Mouse (Mus musculus): ENCODE measurements at regions not wholly inside any gene's neighbourhood (a gene's known extent, or its start where the extent isn't known, plus 50 kb on each side); places are given as distances from the start of the nearest gene placed in this dataset.

- H3K27me3 ChIP-seq (ENCODE audit: control insufficient read depth, insufficient read depth, low read length): no peaks in the 10 kb centered on the region
- WGBS: 11% methylated on average over 2 of the region's 2 CpGs
- DNase-seq (ENCODE audit: low spot score) (no peak), ATAC-seq (ENCODE audit: low FRiP score, low read depth) (no peak)
- H3K27ac ChIP-seq (replicated peaks; ENCODE audit: low read depth, low read length): no peak overlapping the region
- H3K4me2 ChIP-seq (replicated peaks; ENCODE audit: low read depth, low read length, severe bottlenecking): no peak overlapping the region
- no peak overlapping the region for H3K9ac ChIP-seq (ENCODE audit: low read depth, low read length, severe bottlenecking)
- H3K4me3 ChIP-seq (replicated peaks; ENCODE audit: low read length): no peak overlapping the region
- H3K4me1 ChIP-seq (ENCODE audit: control insufficient read depth, insufficient read depth, low read length): no peaks in the 10 kb centered on the region
- no peaks in the 10 kb centered on the region for H3K36me3 ChIP-seq (ENCODE audit: control insufficient read depth, insufficient read depth, low read length)
- no peaks in the 10 kb centered on the region for H3K9me3 ChIP-seq (ENCODE audit: control insufficient read depth, low read length)
- no peak for TF ChIP-seq POLR2A (IDR thresholded peaks at IDR 0.05; ENCODE audit: borderline replicate concordance, extremely low read depth, insufficient read depth, insufficient read length)
These were observed 122.5 kb upstream of the Ogfrl1 start for GRCm38 (mm10) chr1:23520113-23520512.

GRCm38 (mm10) chr1:23532659-23533058 is 135.1 kb upstream of the Ogfrl1 start:
- DNase-seq (ENCODE audit: low spot score): no peak
- no peaks in the 10 kb centered on the region for H3K36me3 ChIP-seq (ENCODE audit: control insufficient read depth, insufficient read depth, low read length)
- H3K4me1 ChIP-seq (ENCODE audit: control insufficient read depth, insufficient read depth, low read length): no peaks in the 10 kb centered on the region
- H3K4me2 ChIP-seq (replicated peaks; ENCODE audit: low read depth, low read length, severe bottlenecking): no peak overlapping the region
- ATAC-seq (ENCODE audit: low FRiP score, low read depth): no peak
- 62% methylated on average over 3 of the region's 3 CpGs for WGBS
- TF ChIP-seq POLR2A (IDR thresholded peaks at IDR 0.05; ENCODE audit: borderline replicate concordance, extremely low read depth, insufficient read depth, insufficient read length): no peak
- H3K9ac ChIP-seq (ENCODE audit: low read depth, low read length, severe bottlenecking): no peak overlapping the region
- no peaks in the 10 kb centered on the region for H3K27me3 ChIP-seq (ENCODE audit: control insufficient read depth, insufficient read depth, low read length)
- H3K27ac ChIP-seq (replicated peaks; ENCODE audit: low read depth, low read length): no peak overlapping the region
- H3K9me3 ChIP-seq (ENCODE audit: control insufficient read depth, low read length): no peaks in the 10 kb centered on the region
- H3K4me3 ChIP-seq (replicated peaks; ENCODE audit: low read length): no peak overlapping the region

GRCm38 (mm10) chr1:23536621-23537020 is 139.0 kb upstream of the Ogfrl1 start:
- no peaks in the 10 kb centered on the region for H3K27me3 ChIP-seq (ENCODE audit: control insufficient read depth, insufficient read depth, low read length)
- H3K27ac ChIP-seq (replicated peaks; ENCODE audit: low read depth, low read length): no peak overlapping the region
- H3K36me3 ChIP-seq (ENCODE audit: control insufficient read depth, insufficient read depth, low read length): no peaks in the 10 kb centered on the region
- H3K4me2 ChIP-seq (replicated peaks; ENCODE audit: low read depth, low read length, severe bottlenecking): no peak overlapping the region
- ATAC-seq (ENCODE audit: low FRiP score, low read depth): no peak
- no peaks in the 10 kb centered on the region for H3K4me1 ChIP-seq (ENCODE audit: control insufficient read depth, insufficient read depth, low read length)
- no peak for TF ChIP-seq POLR2A (IDR thresholded peaks at IDR 0.05; ENCODE audit: borderline replicate concordance, extremely low read depth, insufficient read depth, insufficient read length)
- no peak overlapping the region for H3K9ac ChIP-seq (ENCODE audit: low read depth, low read length, severe bottlenecking)
- H3K9me3 ChIP-seq (ENCODE audit: control insufficient read depth, low read length): no peaks in the 10 kb centered on the region
- H3K4me3 ChIP-seq (replicated peaks; ENCODE audit: low read length): no peak overlapping the region
- 77% methylated on average over 10 of the region's 10 CpGs for WGBS
- DNase-seq (ENCODE audit: low spot score): no peak

- Histone ChIP-seq H3K36me3 (ENCODE audit: control insufficient read depth, insufficient read depth, low read length) (no peaks in the 10 kb centered on the region), H3K4me2 (replicated peaks; ENCODE audit: low read depth, low read length, severe bottlenecking) (no peak overlapping the region), H3K27ac (replicated peaks; ENCODE audit: low read depth, low read length) (no peak overlapping the region), H3K9me3 (ENCODE audit: control insufficient read depth, low read length) (no peaks in the 10 kb centered on the region), H3K4me3 (replicated peaks; ENCODE audit: low read length) (no peak overlapping the region), H3K4me1 (ENCODE audit: control insufficient read depth, insufficient read depth, low read length) (no peaks in the 10 kb centered on the region), H3K9ac (ENCODE audit: low read depth, low read length, severe bottlenecking) (no peak overlapping the region), H3K27me3 (ENCODE audit: control insufficient read depth, insufficient read depth, low read length) (no peaks in the 10 kb centered on the region)
- ATAC-seq (ENCODE audit: low FRiP score, low read depth) (no peak), DNase-seq (ENCODE audit: low spot score) (no peak)
- 31% methylated on average over 6 of the region's 6 CpGs for WGBS
- TF ChIP-seq POLR2A (IDR thresholded peaks at IDR 0.05; ENCODE audit: borderline replicate concordance, extremely low read depth, insufficient read depth, insufficient read length): no peak
These were observed 140.8 kb upstream of the Ogfrl1 start for GRCm38 (mm10) chr1:23538419-23538818.

- no peak for ATAC-seq (ENCODE audit: low FRiP score, low read depth)
- Histone ChIP-seq H3K4me1 (ENCODE audit: control insufficient read depth, insufficient read depth, low read length) (no peaks in the 10 kb centered on the region), H3K27me3 (ENCODE audit: control insufficient read depth, insufficient read depth, low read length) (no peaks in the 10 kb centered on the region), H3K4me3 (replicated peaks; ENCODE audit: low read length) (no peak overlapping the region), H3K4me2 (replicated peaks; ENCODE audit: low read depth, low read length, severe bottlenecking) (no peak overlapping the region), H3K36me3 (ENCODE audit: control insufficient read depth, insufficient read depth, low read length) (no peaks in the 10 kb centered on the region), H3K27ac (replicated peaks; ENCODE audit: low read depth, low read length) (no peak overlapping the region), H3K9ac (ENCODE audit: low read depth, low read length, severe bottlenecking) (no peak overlapping the region), H3K9me3 (ENCODE audit: control insufficient read depth, low read length) (no peaks in the 10 kb centered on the region)
- 85% methylated on average over 7 of the region's 7 CpGs for WGBS
- no peak for TF ChIP-seq POLR2A (IDR thresholded peaks at IDR 0.05; ENCODE audit: borderline replicate concordance, extremely low read depth, insufficient read depth, insufficient read length)
- DNase-seq (ENCODE audit: low spot score): no peak
These were observed 143.0 kb upstream of the Ogfrl1 start for GRCm38 (mm10) chr1:23540594-23540993.

- no peak for ATAC-seq (ENCODE audit: low FRiP score, low read depth)
- Histone ChIP-seq H3K27ac (replicated peaks; ENCODE audit: low read depth, low read length) (no peak overlapping the region), H3K36me3 (ENCODE audit: control insufficient read depth, insufficient read depth, low read length) (no peaks in the 10 kb centered on the region), H3K4me1 (ENCODE audit: control insufficient read depth, insufficient read depth, low read length) (no peaks in the 10 kb centered on the region), H3K27me3 (ENCODE audit: control insufficient read depth, insufficient read depth, low read length) (no peaks in the 10 kb centered on the region), H3K9ac (ENCODE audit: low read depth, low read length, severe bottlenecking) (no peak overlapping the region), H3K9me3 (ENCODE audit: control insufficient read depth, low read length) (no peaks in the 10 kb centered on the region), H3K4me3 (replicated peaks; ENCODE audit: low read length) (no peak overlapping the region), H3K4me2 (replicated peaks; ENCODE audit: low read depth, low read length, severe bottlenecking) (no peak overlapping the region)
- no peak for DNase-seq (ENCODE audit: low spot score)
- WGBS: 86% methylated on average over 3 of the region's 3 CpGs
- no peak for TF ChIP-seq POLR2A (IDR thresholded peaks at IDR 0.05; ENCODE audit: borderline replicate concordance, extremely low read depth, insufficient read depth, insufficient read length)
These were observed 158.2 kb upstream of the Ogfrl1 start for GRCm38 (mm10) chr1:23555794-23556193.
